Mouse (Mus musculus) lung, postnatal 25 days (tissue): ENCODE measurements at regions not wholly inside any gene's neighbourhood (a gene's known extent, or its start where the extent isn't known, plus 50 kb on each side); places are given as distances from the start of the nearest gene placed in this dataset.

ENCODE experiments used
- DNase-seq: peaks from one replicate; pipeline ENCODE4 v3.0.0; 2022; ENCODE audit warnings: low spot score

DNA sequence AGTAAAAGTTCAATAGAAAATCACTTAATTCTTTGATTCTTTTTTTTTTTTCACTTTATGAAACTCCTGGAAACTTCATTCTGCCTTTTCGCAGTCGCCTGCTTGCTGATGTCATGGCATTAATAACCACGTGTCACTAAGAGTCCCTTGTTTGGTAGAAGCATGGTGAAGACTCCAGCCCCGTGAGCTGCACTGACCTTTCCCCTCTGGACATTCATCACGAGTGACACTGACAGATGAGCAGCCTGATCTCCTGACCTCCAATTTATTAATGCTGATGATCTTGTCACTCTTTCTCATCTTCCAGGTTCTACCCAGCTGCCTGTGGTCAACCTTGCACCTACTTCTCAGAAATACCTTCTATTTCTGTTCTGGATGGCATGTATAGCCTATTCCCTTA lies 867.1 kb upstream of the Slit2 start:
- DNase-seq = no peak

DNA sequence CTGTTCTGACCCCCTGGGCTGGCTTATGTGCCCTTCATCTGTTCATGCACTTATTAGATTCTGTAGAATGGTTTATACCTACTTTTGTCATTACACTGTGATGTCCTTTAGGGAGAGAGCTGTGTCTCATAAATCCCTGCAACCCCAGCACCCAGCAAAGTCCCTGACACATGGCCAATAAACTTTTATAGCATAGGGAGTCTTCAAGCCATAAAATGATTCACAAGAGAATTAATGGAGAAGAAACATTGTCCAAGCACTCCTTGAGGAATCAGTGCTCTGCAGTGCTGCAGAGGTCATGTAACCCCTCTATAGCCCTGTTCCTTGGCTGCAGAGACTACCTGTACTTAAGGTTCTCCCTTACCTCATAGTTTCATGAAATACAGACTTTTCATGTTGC lies 887.2 kb upstream of the Slit2 start:
- DNase-seq = no peak

DNA sequence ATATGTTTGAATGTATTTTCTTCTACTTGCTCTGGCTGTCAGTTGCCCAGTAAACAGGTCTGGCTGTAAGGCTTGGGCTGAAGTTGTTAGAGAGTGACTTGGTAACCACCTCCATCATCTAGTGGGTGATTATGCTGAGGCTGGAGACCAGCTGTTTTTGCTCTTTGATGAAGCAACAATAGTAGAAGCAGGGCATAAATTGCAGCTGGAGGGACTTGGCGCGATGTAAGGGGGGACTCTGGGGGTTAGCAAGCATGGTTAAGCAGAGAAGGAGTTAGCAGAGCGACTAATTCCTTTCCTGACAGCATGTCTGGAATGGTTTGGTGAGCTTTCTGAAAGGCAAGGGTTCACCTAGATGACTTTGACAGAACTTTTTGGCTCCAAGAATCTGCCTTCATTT lies 930.0 kb upstream of the Slit2 start:
- DNase-seq = peak; percentile 0

DNA sequence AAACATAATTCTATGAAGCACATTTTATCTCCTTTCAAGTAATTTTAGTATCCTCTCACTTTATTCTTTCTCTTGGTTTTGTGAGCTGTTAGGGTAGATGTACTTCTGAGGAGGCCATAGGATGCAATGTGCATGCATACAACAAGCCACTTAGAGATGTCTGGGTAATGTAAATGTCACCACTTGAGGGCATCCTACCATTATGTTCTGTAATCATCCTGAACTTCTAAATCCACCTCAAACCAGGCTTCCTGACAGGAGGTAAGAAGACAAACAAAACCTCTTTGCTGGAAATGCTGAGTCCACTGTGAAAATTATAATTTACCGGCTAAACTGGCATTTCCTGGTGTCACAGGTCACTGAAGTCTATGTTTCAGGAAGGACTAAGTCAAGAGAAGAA lies 946.2 kb upstream of the Slit2 start:
- DNase-seq = no peak

DNA sequence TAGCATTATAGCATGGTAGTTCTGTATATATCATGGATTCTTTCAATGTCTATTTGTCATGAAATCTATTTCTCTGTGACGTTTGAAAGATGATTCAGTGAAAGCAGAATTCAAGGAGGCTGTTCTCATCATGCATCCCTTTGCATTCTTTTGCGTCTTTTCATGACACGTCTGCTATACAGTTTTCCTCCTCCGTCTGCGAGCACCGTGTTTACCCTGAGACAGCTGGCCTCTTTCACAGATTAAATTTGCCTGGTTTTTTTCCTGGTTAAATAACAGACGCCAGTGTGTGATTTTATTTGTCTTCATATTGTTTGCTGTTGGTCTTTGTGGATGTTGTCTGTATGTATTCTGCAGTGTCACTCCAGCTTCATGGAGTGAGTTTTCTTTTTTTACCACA lies 948.9 kb upstream of the Slit2 start:
- DNase-seq = no peak

DNA sequence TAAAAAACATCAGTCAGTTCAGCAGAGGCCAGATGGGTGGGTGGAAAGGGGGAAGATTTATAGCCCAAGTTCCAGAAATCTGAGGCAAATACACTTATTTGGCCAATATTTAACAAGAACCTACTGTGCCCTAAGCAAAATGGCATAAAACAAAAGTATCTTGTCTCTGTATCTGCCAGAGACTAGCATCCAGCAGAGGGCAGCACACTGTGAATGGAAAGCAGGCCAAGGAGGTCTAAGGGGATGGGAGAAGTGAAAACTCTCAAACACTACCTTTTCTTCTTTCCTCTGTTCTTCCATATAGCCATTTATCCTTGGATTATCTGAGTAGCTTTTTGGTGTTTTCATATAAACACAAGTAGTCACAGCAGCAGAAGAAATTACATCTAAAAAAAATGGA lies 968.6 kb upstream of the Slit2 start:
- peak; percentile 19 for DNase-seq

DNA sequence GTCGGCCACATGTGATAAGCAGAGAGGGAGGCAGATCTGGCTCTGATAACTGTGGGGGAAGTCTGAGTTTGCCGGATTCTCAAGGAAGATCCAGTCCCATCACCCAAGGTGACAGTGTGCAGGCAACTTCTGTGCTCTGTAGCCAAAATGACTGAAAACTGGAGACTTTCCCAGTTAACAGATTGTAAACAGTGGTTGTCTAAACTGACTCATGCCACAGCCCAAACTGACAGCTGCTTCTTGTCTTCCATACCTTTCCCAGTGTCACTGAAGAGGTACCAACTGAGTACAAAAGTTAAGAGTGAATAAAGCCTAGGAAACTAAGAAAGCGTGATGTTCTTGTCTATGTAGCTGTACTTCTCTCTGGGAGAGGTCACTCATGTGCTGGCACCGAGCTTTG lies 990.4 kb upstream of the Slit2 start:
- DNase-seq = peak; percentile 27

DNA sequence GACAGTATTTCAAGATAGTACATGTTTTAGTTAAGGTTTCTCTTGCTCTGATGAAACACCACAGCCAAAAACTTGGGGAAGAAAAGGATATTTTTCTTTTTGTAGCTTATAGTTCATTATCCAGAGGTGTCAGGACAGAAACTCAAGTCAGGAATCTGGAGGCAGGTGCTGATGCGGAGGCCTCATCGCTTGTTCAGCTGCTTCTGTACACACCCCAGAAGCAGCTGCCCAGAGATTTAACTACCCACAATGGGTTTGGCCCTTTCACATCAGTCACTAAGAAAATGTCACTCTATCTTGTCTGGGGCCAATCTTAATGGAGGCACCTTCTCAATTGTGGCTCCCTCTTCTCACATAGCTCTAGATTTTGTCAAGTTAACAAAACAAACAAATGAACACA lies 996.4 kb upstream of the Slit2 start:
- no peak for DNase-seq

DNA sequence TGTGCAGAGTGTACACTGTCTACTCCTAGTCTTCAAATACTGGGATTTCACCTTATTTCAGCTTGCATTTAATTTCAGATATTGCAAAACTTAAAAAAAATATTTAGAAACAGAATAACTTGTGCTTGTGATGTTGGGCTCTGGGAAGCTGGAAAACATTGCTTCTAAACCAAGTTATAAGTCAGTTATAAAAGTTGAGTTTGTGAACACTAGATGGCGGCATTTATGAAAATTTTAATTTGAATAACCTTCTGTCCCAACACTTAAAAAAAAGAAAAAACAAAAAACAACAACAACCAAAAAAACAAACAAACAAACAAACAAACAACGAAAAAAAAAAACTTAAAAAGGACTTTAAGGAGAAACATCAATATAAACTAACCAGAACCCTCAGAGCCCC lies 1002.6 kb upstream of the Slit2 start:
- DNase-seq = no peak

DNA sequence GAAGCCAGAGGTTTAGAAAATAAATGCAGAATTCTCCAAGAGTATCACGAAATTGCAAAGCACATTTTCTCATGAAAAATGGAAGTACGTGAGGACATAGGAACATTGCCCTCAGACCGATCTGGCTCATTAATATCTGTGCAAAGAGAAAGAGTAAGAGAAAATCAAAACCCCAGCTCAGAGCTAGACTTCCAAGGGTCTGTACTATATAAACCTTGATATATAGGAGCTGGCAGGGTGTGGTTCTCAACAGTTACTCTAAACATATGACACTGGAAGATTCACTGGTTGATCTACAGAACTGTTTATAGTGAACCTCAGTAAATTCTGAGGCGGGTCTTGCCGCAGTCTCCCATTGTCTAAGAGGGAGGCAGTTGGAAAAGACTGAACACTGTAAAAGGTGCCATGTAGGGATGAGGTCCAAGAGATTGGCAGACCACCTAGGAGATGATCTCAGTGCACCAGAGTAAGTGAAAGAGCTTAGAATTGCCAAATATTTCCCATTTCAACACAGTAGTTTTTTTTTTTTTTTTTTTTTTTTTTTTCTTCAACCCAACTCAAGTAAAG lies 1014.0 kb upstream of the Slit2 start:
- no peak for DNase-seq

DNA sequence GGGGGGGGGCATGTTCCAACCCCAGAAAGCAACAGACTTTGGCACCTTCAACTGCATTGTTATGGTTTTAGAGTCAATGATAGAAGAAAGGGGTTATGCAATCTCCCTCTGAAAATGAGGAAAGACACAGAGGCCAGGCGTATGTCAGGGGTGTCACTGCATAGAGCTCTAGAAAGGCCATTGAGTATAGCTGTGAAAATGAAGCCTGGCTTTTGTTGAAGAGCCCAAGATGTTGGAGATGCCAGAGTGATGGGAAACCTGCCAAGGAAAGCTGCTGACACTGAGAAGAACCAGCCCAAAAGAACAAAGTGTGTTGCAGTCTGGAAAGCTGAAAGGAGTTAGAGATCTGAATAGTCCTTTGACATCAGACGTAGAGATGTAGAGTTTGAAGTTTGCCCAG lies 1022.2 kb upstream of the Slit2 start:
- DNase-seq = peak; percentile 35

DNA sequence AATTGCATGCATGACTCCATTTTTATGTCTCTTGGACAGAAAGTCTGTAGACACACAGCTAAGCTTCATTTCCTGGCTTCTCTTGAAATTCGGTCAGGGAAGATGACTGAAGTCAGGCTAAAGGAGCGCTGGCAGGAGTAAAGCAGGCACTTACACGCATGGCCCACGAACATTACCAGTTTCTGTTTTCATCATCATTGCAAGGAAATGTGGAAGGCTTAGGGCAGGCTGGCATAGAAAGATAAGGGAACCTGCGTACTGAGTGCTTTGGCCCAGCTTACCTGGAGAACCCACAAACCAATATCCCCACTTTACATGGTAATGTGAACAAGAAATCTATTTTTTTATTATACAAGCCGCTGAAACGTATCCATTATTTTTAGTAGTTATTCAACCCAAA lies 1056.6 kb upstream of the Slit2 start:
- no peak for DNase-seq

DNA sequence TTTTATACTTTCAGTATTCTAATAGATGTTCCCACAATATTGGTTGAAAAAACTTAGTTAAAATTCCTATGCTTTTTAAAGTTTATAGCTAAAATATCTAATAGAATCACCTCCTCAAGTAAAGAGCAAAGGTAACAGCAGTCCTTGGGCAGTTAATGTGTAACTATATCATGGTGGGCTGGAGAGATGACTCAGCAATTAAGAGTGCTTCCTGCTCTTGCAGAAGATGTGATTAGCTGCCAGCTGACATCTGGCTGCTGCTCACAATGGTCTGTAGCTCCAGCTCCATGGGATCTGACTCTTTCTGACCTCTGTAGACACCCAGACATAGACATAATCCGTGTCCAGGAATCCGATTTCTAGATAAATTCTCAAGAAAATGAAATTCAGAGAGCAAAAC lies 1044.5 kb upstream of the Lcorl start:
- peak; percentile 1 for DNase-seq

DNA sequence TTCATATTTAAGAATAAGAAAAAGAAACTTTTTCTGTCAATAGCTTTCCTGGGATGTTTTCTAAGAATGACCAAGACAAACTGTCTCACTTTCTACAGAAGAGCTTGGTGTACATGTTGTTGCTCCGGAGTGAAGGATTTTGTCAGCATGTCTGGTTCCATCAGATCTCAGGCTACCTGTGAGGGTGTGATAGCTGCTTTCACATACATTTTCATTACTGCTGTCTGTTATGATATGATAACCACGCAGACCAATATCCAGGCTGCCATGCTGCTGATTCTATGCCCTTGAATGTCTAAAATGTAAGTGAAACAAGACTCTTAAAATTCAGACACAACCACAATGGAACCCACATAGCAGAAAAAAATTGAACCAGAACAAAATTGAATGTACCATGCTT lies 1036.6 kb upstream of the Lcorl start:
- DNase-seq = no peak

DNA sequence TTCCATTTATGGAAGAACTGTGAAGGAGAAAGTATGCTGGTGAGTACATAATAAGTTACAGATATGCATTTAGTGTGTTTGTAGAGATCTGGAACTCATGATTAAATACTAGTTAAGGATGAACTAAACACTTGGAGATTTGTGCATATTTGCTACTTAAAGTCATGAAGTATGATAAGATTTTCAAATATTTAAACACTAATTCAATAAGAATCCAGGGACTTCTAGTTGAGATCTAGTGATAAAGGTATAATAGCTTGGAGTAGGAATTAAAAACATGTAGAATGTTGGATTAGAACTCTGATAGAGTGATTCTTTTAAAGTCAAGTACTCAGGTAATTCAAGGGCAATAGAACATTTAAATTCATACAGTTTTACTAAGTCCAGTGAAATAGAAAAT lies 1026.5 kb upstream of the Lcorl start:
- no peak for DNase-seq

DNA sequence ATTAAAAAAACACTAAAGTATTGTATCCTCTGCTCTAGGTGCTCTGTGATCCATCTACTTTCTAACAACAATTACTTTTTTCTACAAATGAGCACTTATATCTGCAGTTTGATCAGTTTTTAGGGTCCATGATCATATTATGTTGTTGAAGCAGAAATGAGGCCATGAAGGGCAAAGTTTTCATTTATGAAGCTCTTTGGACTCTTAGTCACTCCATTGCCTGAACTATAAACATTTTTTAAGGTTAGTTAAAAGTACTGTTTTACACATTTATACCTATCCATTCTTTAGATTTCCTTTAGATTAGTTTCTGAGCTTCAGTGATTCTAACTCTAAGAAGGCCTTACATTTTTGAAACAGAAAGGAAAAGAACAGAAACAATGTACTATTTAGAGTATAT lies 999.4 kb upstream of the Lcorl start:
- DNase-seq = no peak

DNA sequence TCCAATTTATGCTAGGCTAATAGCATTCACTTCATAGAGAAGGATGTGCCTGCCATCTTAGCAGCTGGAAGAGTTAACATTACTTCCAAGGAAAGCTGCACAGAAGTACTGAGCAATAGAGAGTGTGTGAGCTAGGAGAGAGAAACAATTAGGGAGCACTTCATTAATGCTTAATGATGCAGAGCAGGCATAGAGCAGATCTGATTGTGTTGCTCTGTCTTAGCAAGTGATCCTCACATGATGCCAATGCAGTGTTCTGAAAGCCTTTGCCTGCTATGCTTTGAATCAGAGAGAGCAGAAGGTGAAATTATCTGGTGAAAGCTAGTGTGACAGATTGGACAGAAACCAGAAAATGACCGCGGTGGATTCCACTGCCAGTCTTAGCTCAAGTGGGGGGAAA lies 987.8 kb upstream of the Lcorl start:
- DNase-seq = no peak

DNA sequence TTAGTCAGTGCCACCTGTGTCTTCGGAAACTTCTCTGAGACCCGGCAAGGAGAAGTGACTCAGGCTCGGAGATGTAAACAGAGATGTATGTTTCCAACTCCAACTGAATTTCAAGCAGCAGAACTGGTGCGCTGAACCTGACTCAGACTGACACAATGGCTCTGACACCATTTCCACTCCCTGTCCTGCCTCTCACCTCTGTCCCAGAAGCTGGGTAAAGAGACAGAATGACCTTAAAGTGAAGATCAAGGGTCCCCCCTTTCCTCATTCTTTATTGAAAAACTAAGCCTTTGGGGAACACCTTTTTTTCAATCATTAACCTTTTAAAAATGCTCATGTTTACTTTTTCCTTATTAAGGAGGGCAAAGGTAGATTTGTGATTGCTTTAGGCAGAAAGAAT lies 979.4 kb upstream of the Lcorl start:
- DNase-seq = no peak

DNA sequence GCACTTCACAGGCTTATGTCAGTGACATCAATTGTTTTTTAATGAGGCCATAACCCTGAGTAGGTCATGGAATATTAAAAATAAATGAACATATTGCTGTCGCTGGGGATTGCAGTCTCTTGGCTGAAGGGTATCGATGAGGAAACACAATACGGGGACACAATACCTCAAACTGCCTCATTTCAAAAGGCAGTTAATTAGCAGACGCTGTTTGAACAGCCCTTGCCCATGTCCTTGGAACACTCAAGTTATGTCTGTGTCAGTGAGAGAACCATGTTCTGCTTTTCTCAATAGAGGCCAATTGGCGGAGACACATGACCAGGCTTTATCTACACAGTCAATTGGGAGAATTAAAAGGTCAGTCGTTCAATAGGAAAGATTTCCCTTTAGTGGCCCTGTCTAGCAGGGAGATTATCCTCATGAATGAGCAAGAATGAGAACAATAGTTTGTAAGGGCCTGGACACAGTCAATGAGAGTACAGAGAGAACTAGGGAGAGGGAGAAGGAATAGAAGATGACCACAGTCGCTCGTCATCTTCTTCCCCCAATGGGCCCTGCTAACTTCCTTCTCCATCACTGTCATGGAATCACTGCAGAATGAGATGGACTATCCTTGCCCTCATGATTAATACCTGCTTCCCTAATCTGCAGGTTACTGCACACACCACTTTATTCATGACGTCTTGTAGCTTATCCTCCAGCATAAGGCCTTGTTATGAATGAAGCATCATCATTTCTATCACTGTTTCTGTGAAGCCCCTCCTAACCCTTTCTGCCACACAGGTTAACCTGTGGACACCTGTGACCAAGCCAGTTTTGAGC lies 973.6 kb upstream of the Lcorl start:
- peak; percentile 5 for DNase-seq

DNA sequence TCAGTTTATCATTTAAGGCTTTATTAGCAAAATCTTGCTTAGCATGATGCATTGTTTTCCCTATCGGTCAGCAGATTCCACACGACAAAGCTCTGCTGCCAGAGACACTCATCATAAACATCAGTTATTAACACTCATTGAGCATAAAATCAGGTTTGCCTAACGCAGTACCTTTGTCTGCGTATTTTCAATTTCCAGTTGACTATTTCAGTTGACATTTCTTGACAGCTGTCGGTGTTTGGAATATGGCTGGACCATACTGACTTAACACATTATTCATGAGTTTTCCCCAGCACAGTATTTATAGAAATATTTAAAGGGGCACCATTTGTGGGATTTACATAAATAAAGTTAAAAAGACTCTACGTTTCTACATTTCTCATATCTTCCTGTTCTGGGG lies 972.7 kb upstream of the Lcorl start:
- no peak for DNase-seq

DNA sequence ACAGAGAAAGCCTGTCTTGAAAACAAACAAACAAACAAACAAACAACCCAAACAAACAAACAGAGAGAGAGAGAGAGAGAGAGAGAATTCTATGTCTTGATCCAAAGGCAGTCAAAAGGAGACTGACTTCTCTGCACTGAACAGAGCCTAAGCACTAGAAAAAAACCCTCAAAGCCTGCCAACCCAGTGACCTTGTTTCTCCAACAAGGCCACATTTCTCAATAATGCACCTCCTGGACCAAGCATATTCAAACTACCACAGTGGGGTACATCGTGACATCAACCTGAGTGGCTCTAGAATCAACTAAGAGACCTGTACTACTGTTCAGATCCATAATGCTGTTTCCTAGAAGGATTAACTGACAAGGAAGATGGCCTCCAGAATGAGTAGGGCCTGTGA lies 969.0 kb upstream of the Lcorl start:
- no peak for DNase-seq

DNA sequence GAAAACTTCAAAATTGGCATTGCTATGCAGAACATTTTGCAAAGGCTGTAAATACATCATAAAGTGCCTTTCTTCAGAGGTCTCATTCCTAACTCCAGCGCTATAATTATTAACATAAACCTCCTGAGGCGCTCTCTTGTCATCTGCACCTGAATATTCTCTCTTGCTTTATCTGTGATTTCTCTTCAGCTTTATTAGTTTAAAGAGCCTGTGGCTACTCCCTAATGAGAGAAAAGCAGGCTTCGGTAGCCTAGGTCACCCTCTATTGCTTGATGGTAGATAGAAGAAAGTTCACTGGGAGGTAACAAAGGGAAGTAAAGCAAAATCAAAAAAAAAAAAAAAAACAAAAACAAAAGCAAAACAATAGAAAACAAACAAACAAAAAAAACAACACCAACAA lies 967.5 kb upstream of the Lcorl start:
- DNase-seq = no peak

DNA sequence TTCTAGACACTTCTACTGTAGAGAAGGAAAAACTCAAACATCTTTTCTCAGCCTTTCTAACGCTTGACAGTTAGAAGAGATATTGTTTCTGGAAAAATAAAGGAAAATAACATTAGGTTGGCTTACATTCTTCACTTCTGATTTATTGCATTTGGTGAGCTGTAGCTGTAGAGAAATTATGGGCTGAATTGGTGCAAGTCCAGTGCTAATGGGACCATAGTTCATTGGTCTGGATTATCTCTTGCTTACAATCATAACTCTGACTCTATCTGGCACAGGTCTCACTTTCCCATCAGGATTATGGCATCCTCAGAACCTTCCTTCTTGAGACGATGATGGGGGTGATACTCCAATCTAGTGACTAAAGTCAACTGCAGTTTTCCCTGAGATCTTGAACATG lies 937.7 kb upstream of the Lcorl start:
- DNase-seq = no peak

DNA sequence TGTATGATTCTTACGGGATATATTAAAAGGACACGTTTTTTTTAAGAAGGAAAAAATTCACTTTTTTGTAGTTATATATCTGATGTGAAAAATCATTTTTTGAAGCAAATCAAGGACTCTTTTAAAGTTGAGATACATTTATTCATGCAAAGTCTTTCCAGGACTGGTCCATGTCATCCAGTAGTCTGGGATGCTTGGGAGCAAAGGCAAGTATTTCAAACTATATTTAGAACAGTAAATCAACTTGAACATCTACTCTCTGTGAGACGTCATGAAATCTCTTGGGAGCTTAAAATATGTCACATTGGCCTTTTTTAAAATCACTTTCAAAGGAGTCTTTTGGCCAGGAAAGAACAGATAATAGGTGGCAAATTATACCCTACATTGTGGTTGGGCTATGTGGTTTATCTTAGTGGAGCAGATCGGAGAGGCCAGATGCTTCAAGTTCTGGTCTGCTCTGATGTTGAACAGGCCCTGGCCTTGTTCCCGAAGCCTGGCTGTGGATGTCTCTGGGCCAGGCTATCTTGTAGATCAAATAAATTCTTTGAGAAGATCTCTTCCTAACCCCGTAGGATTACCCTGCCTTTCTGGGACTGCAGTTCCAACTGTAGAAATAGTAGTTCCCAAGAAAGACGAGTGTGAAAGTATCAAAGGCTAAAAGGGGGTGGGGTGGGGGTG lies 936.8 kb upstream of the Lcorl start:
- DNase-seq = no peak
